Mouse (Mus musculus) thymus, adult 18-20 months (tissue): ENCODE data around the gene Gm9944.

Source experiments
- DNase-seq, 2 experiments: peaks; one replicate each; pipeline ENCODE4 v3.0.0; 2022; ENCODE audit warnings: mixed read lengths in 2 of 2

The Gm9944 gene

GRCm38 (mm10) chr4:144453217-144453616 lies at the start of gene Gm9944:
Gene Gm9944 (minus strand): TSS chr4:144453317.
- no peak for DNase-seq

- DNase-seq, result no peak
Measured at GRCm38 (mm10) chr4:144493331-144493730, 40.2 kb upstream of the Gm9944 start.

- no peak for DNase-seq
Measured at GRCm38 (mm10) chr4:144468091-144468490, 15.0 kb upstream of the Gm9944 start.

- no peak for DNase-seq
Measured at GRCm38 (mm10) chr4:144465206-144465605, 12.1 kb upstream of the Gm9944 start.

- no peak for DNase-seq
Measured at GRCm38 (mm10) chr4:144463656-144464055, 10.5 kb upstream of the Gm9944 start, which contains the start of gene Aadacl3. Gene Aadacl3 (minus strand): TSS chr4:144463756.

GRCm38 (mm10) chr4:144448546-144448945 lies 4.6 kb downstream of the Gm9944 start:
- DNase-seq, result no peak

- DNase-seq, result no peak
Measured at GRCm38 (mm10) chr4:144441582-144441981, 11.5 kb downstream of the Gm9944 start.

GRCm38 (mm10) chr4:144441095-144441494 lies 12.0 kb downstream of the Gm9944 start:
- no peak for DNase-seq

GRCm38 (mm10) chr4:144438672-144439071 lies 14.4 kb downstream of the Gm9944 start, which contains the start of gene 1700012P22Rik:
Gene 1700012P22Rik (minus strand): TSS chr4:144438772.
- no peak for DNase-seq

- no peak for DNase-seq
Measured at GRCm38 (mm10) chr4:144433216-144433615, 19.9 kb downstream of the Gm9944 start.

- DNase-seq, result no peak
Measured at GRCm38 (mm10) chr4:144430723-144431122, 22.4 kb downstream of the Gm9944 start.

- no peak for DNase-seq
Measured at GRCm38 (mm10) chr4:144428868-144429267, 24.2 kb downstream of the Gm9944 start.

GRCm38 (mm10) chr4:144424590-144424989 lies 28.5 kb downstream of the Gm9944 start:
- no peak for DNase-seq

- DNase-seq, result no peak
Measured at GRCm38 (mm10) chr4:144420644-144421043, 32.5 kb downstream of the Gm9944 start.

GRCm38 (mm10) chr4:144408290-144408689 lies 44.8 kb downstream of the Gm9944 start, which contains the start of gene Pramef12:
Gene Pramef12 (minus strand): TSS chr4:144408464.
- no peak for DNase-seq

GRCm38 (mm10) chr4:144406261-144406660 lies 46.9 kb downstream of the Gm9944 start:
- DNase-seq, result no peak

- peak in 1 of 2 experiments; percentile 3 for DNase-seq
Measured at GRCm38 (mm10) chr4:144404456-144405086, 48.5 kb downstream of the Gm9944 start.
